In the genomic region with DNA sequence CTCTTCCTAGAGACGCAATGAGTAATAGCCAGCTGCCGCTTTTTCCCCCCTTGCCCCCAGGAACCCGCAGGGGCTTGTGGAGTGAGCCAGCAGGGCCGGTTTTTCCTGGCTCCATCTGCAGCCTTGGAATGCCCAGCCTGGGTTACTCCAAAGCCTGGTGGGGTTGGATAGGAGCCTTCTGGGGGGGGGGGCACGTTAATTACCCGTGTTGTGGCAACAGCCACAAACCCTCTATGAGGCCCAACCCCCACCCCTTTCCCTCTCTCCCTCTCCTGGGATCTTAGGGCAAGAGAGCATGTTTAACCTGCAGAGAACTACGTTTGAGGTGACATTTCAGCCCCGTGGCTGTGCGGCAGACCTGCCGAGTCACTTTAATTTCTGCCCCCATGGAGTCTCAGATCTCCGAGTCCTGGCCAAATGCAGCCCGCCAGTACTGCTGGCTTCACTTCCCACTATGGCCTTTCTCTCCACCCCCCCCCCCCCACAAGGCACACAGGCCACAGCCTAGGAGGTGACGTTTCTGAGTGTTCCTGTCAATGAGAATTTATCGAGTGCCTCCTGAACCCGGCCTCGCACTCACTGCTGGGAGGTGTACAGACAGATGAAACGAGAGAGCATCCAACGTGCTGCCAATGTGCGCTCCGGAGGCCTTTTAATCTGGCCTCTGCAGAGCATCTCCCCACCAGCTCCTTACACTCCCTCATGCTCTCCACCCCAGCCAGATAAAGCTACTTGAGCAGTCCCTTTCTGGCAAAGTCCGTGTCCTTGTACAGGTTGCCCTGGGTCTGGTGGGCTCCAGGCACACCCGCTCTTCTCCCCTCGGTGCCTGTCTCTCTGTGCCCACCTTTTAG, we compare ENCODE assay signal across 8 mouse cellular contexts. TPM values are rescaled to one million over a fixed set of nuclear protein-coding genes. Genes with fewer than 3 reads are reported as not detected.
DNase-seq lines count a peak whose midpoint lies in the region; ATAC-seq and TF ChIP-seq lines count a peak whose summit lies in the region.

No protein-coding gene starts in this region.

- 36% methylated on average over 23 of the region's 23 CpGs for WGBS in lung, postnatal 0 days
- WGBS in hindbrain, embryonic 14.5 days, result 21% methylated on average over 23 of the region's 23 CpGs
- 7% methylated on average over 23 of the region's 23 CpGs for WGBS in liver, embryonic 13.5 days (ENCODE audit: insufficient replicate concordance)

- H3K9ac ChIP-seq in lung, postnatal 0 days (replicated peaks; ENCODE audit: low read depth), result no peak overlapping the region
- peak overlapping the region; percentile 81; the same call in 1 of the 2 replicates for H3K9ac ChIP-seq in hindbrain, embryonic 14.5 days
- H3K9ac ChIP-seq in liver, embryonic 13.5 days, result peak overlapping the region; percentile 96

- peak; percentile 41 for DNase-seq in lung, postnatal 0 days (ENCODE audit: low spot score)
- DNase-seq in lung, postnatal 25 days (ENCODE audit: low spot score), result no peak
- no peak for DNase-seq in hindbrain, embryonic 14.5 days (ENCODE audit: low spot score)
- DNase-seq in liver, embryonic 13.5 days, result peak; percentile 74
- DNase-seq in thymus, postnatal 14 days, result peak; percentile 58
- DNase-seq in left cerebral cortex, adult 11 months (ENCODE audit: low spot score), result no peak
- no peak for DNase-seq in embryo, embryonic 10 days (ENCODE audit: low spot score)

- H3K4me2 ChIP-seq in lung, postnatal 0 days (replicated peaks; ENCODE audit: low read depth, low read length), result peak overlapping the region; percentile 98
- H3K4me2 ChIP-seq in hindbrain, embryonic 14.5 days (replicated peaks), result peak overlapping the region; percentile 98
- H3K4me2 ChIP-seq in liver, embryonic 13.5 days, result peak overlapping the region; percentile 100

- H3K27me3 ChIP-seq in lung, postnatal 0 days (replicated peaks; ENCODE audit: insufficient read depth, low read length), result no peaks in the 10 kb centered on the region
- H3K27me3 ChIP-seq in hindbrain, embryonic 14.5 days (ENCODE audit: control insufficient read depth, insufficient read depth, low read length), result no peaks in the 10 kb centered on the region
- H3K27me3 ChIP-seq in liver, embryonic 13.5 days, result no peaks in the 10 kb centered on the region

- TF ChIP-seq EP300 in lung, postnatal 0 days (IDR thresholded peaks at IDR 0.05), result no peak

- TF ChIP-seq CTCF in lung, postnatal 0 days (IDR thresholded peaks at IDR 0.05), result no peak

- H3K27ac ChIP-seq in lung, postnatal 0 days (ENCODE audit: low read length), result peak overlapping the region; percentile 92
- peak overlapping the region; percentile 99 for H3K27ac ChIP-seq in hindbrain, embryonic 14.5 days
- peak overlapping the region; percentile 94 for H3K27ac ChIP-seq in liver, embryonic 13.5 days

- H3K4me1 ChIP-seq in lung, postnatal 0 days (ENCODE audit: insufficient read depth, low read depth, low read length), result peaks cover 29% of the 10 kb centered on the region
- peaks cover 73% of the 10 kb centered on the region for H3K4me1 ChIP-seq in hindbrain, embryonic 14.5 days (replicated peaks; ENCODE audit: control insufficient read depth, insufficient read depth, low read length)
- H3K4me1 ChIP-seq in liver, embryonic 13.5 days (replicated peaks), result peaks cover 93% of the 10 kb centered on the region

- H3K4me3 ChIP-seq in lung, postnatal 0 days (ENCODE audit: low read depth, low read length), result no peak overlapping the region
- no peak overlapping the region for H3K4me3 ChIP-seq in hindbrain, embryonic 14.5 days (replicated peaks; ENCODE audit: low read length)
- H3K4me3 ChIP-seq in liver, embryonic 13.5 days (replicated peaks), result peak overlapping the region; percentile 89

- H3K9me3 ChIP-seq in lung, postnatal 0 days (ENCODE audit: low read length), result no peaks in the 10 kb centered on the region
- no peaks in the 10 kb centered on the region for H3K9me3 ChIP-seq in hindbrain, embryonic 14.5 days (ENCODE audit: control insufficient read depth, low read length)
- no peaks in the 10 kb centered on the region for H3K9me3 ChIP-seq in liver, embryonic 13.5 days (replicated peaks)

- ATAC-seq in lung, postnatal 0 days, result no peak
- ATAC-seq in common myeloid progenitor, adult 5-6 weeks (replicated peaks; ENCODE audit: low read depth, poor library complexity, severe bottlenecking), result peak; percentile 5
- no peak for ATAC-seq in hindbrain, embryonic 14.5 days (ENCODE audit: low FRiP score)
- ATAC-seq in liver, embryonic 13.5 days (ENCODE audit: low read depth), result peak; percentile 70

- no peaks in the 10 kb centered on the region for H3K36me3 ChIP-seq in lung, postnatal 0 days (ENCODE audit: insufficient read depth, low read length)
- no peaks in the 10 kb centered on the region for H3K36me3 ChIP-seq in hindbrain, embryonic 14.5 days (replicated peaks; ENCODE audit: control insufficient read depth, insufficient read depth)
- H3K36me3 ChIP-seq in liver, embryonic 13.5 days, result peaks cover 11% of the 10 kb centered on the region

RNA-seq across cellular contexts. Expression of gene Gins2, which starts 49.1 kb away (rescaled TPM):
- polyA plus RNA-seq in lung, postnatal 0 days (2015; fragmentation: Nextera tagmentation; extraction: Ambion mirVana), result 10.9 and 13.4 TPM in 2 replicates
- total RNA-seq in common myeloid progenitor, adult 5-6 weeks (2017), result 22.9 and 48.0 TPM in 2 replicates
- 17.5 and 18.2 TPM in 2 replicates for polyA plus RNA-seq in hindbrain, embryonic 14.5 days (2014; fragmentation: Nextera tagmentation; extraction: Ambion mirVana)
- polyA plus RNA-seq in liver, embryonic 13.5 days (2015; fragmentation: Nextera tagmentation; extraction: Ambion mirVana), result 75.6 and 75.9 TPM in 2 replicates

Comparison
In these comparisons a context has a peak if more than half of its experiments do, and no peak if none do; other contexts are left out.
1. DNase-seq: peak in lung, postnatal 0 days (single experiment), liver, embryonic 13.5 days (single experiment) and thymus, postnatal 14 days (single experiment); none in lung, postnatal 25 days (single experiment), hindbrain, embryonic 14.5 days (single experiment), left cerebral cortex, adult 11 months (single experiment) and embryo, embryonic 10 days (single experiment).
2. ATAC-seq: peak in common myeloid progenitor, adult 5-6 weeks (single experiment) and liver, embryonic 13.5 days (single experiment); none in lung, postnatal 0 days (single experiment) and hindbrain, embryonic 14.5 days (single experiment).
3. Peak in every context shown above with its lines, with median percentiles within 50 percentile points of each other: H3K27ac ChIP-seq and H3K4me2 ChIP-seq.